Mouse (Mus musculus): ENCODE data around the gene Saysd1. TPM values are rescaled to one million over a fixed set of nuclear protein-coding genes. Genes with fewer than 3 reads are reported as not detected.
A peak's percentile ranks its signal among the peaks of the same experiment; 100 is the strongest.

Gene Saysd1
- polyA plus RNA-seq, 1 experiment from 2014 or later: 11.3 TPM

GRCm38 (mm10) chr14:20127406-20128087, 10.8 kb downstream of the Saysd1 start:
- 83% methylated on average over 15 of the region's 15 CpGs for WGBS
- Histone ChIP-seq H3K4me2 (no peak overlapping the region), H3K27ac (ENCODE audit: low read depth, low read length) (no peak overlapping the region), H3K9ac (ENCODE audit: low read length) (no peak overlapping the region), H3K9me3 (ENCODE audit: control insufficient read depth, low read length) (no peaks in the 10 kb centered on the region), H3K27me3 (ENCODE audit: control insufficient read depth, insufficient read depth, low read length) (no peaks in the 10 kb centered on the region), H3K4me1 (ENCODE audit: control insufficient read depth, insufficient read depth, low read length) (no peaks in the 10 kb centered on the region), H3K36me3 (ENCODE audit: control insufficient read depth, insufficient read depth, low read length) (no peaks in the 10 kb centered on the region), H3K4me3 (ENCODE audit: low read depth, low read length) (no peak overlapping the region)
- ATAC-seq (ENCODE audit: low FRiP score) (no peak), DNase-seq (ENCODE audit: low spot score, missing footprints) (no peak)

GRCm38 (mm10) chr14:20120868-20121267, 17.5 kb downstream of the Saysd1 start:
- no peak for ATAC-seq (ENCODE audit: low FRiP score)
- WGBS: 88% methylated on average over 5 of the region's 5 CpGs
- no peak overlapping the region for H3K4me3 ChIP-seq (ENCODE audit: low read depth, low read length)
- no peak overlapping the region for H3K9ac ChIP-seq (ENCODE audit: low read length)
- no peaks in the 10 kb centered on the region for H3K9me3 ChIP-seq (ENCODE audit: control insufficient read depth, low read length)
- no peaks in the 10 kb centered on the region for H3K4me1 ChIP-seq (ENCODE audit: control insufficient read depth, insufficient read depth, low read length)
- H3K27me3 ChIP-seq (ENCODE audit: control insufficient read depth, insufficient read depth, low read length): no peaks in the 10 kb centered on the region
- no peak overlapping the region for H3K27ac ChIP-seq (ENCODE audit: low read depth, low read length)
- no peak for DNase-seq (ENCODE audit: low spot score, missing footprints)
- no peaks in the 10 kb centered on the region for H3K36me3 ChIP-seq (ENCODE audit: control insufficient read depth, insufficient read depth, low read length)
- H3K4me2 ChIP-seq: no peak overlapping the region

DNA sequence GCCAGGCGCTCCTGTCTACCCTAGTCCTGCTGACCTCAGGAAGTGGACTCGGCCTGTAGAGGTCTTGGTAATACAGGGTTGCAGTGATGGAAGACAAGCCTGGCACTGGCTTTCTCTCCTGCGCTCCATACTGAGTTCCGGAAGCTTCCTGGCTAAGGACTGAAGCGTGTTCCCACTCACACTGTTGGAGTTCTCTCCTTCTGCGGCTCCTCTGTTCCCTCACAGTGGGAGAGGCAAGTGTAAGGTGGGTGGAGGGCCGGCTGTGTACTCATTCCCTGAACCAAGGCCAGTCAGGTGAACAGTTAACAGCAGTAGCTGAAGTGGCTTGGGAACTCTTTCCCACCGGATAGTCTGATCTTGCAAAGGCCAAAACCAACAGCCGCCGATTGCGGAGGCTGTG, 18.3 kb downstream of the Saysd1 start:
- Histone ChIP-seq H3K36me3 (ENCODE audit: control insufficient read depth, insufficient read depth, low read length) (no peaks in the 10 kb centered on the region), H3K27ac (ENCODE audit: low read depth, low read length) (no peak overlapping the region), H3K4me1 (ENCODE audit: control insufficient read depth, insufficient read depth, low read length) (no peaks in the 10 kb centered on the region), H3K27me3 (ENCODE audit: control insufficient read depth, insufficient read depth, low read length) (no peaks in the 10 kb centered on the region), H3K9me3 (ENCODE audit: control insufficient read depth, low read length) (no peaks in the 10 kb centered on the region), H3K4me2 (no peak overlapping the region), H3K4me3 (ENCODE audit: low read depth, low read length) (no peak overlapping the region), H3K9ac (ENCODE audit: low read length) (no peak overlapping the region)
- DNase-seq (ENCODE audit: low spot score, missing footprints) (no peak), ATAC-seq (ENCODE audit: low FRiP score) (no peak)
- 95% methylated on average over 11 of the region's 11 CpGs for WGBS

- ATAC-seq (ENCODE audit: low FRiP score) (no peak), DNase-seq (ENCODE audit: low spot score, missing footprints) (peak; percentile 84)
- H3K9ac ChIP-seq (ENCODE audit: low read length): no peak overlapping the region
- no peaks in the 10 kb centered on the region for H3K27me3 ChIP-seq (ENCODE audit: control insufficient read depth, insufficient read depth, low read length)
- 62% methylated on average over 9 of the region's 9 CpGs for WGBS
- no peak overlapping the region for H3K4me2 ChIP-seq
- no peak overlapping the region for H3K27ac ChIP-seq (ENCODE audit: low read depth, low read length)
- no peaks in the 10 kb centered on the region for H3K4me1 ChIP-seq (ENCODE audit: control insufficient read depth, insufficient read depth, low read length)
- H3K4me3 ChIP-seq (ENCODE audit: low read depth, low read length): no peak overlapping the region
- no peaks in the 10 kb centered on the region for H3K36me3 ChIP-seq (ENCODE audit: control insufficient read depth, insufficient read depth, low read length)
- H3K9me3 ChIP-seq (ENCODE audit: control insufficient read depth, low read length): no peaks in the 10 kb centered on the region
These were observed 22.2 kb downstream of the Saysd1 start for GRCm38 (mm10) chr14:20116149-20116605.

DNA sequence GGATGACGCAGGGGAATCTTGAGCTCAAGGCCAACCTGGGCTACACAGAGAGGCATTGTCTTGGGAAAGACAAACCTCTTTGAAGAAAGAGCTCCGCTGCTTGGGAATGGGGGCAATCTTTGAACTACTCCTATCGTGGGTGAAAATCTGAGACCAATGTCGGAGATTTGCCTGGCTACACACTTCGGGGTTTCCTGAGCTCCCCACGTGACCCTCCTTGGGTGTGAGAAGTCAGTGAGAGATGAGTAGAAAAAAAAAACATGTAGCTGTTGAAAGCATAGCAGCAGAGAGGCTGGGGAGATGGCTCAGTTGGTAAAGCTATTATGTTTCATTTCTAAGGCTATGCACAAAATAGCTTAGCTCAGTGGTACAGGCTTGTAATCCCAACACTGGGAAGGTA, 23.4 kb downstream of the Saysd1 start:
- WGBS: 88% methylated on average over 6 of the region's 6 CpGs
- no peaks in the 10 kb centered on the region for H3K27me3 ChIP-seq (ENCODE audit: control insufficient read depth, insufficient read depth, low read length)
- H3K4me2 ChIP-seq: no peak overlapping the region
- H3K4me1 ChIP-seq (ENCODE audit: control insufficient read depth, insufficient read depth, low read length): no peaks in the 10 kb centered on the region
- H3K4me3 ChIP-seq (ENCODE audit: low read depth, low read length): no peak overlapping the region
- H3K9me3 ChIP-seq (ENCODE audit: control insufficient read depth, low read length): no peaks in the 10 kb centered on the region
- DNase-seq (ENCODE audit: low spot score, missing footprints) (no peak), ATAC-seq (ENCODE audit: low FRiP score) (no peak)
- no peaks in the 10 kb centered on the region for H3K36me3 ChIP-seq (ENCODE audit: control insufficient read depth, insufficient read depth, low read length)
- no peak overlapping the region for H3K9ac ChIP-seq (ENCODE audit: low read length)
- H3K27ac ChIP-seq (ENCODE audit: low read depth, low read length): no peak overlapping the region

DNA sequence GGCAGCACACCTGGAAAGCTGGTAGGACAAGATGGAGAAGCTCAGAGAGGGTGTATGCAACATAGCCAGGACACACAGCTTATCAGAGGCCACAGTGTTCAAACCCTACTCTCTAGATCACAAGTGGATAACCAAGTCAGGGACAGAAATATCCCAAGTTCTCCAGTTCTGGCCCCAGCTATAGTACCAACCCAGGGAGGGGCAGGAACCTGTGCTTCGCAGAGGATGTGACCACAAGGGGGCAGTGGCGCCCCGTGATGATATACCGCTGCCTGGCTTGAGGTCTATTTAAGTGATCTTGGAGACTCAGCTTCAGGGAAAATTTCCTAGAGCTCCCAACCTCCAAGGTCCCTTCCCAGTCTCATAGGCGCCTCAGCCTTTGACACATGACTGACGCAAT, 24.4 kb downstream of the Saysd1 start:
- Histone ChIP-seq H3K27me3 (ENCODE audit: control insufficient read depth, insufficient read depth, low read length) (no peaks in the 10 kb centered on the region), H3K4me1 (ENCODE audit: control insufficient read depth, insufficient read depth, low read length) (no peaks in the 10 kb centered on the region), H3K36me3 (ENCODE audit: control insufficient read depth, insufficient read depth, low read length) (no peaks in the 10 kb centered on the region), H3K4me3 (ENCODE audit: low read depth, low read length) (no peak overlapping the region), H3K4me2 (no peak overlapping the region), H3K27ac (ENCODE audit: low read depth, low read length) (no peak overlapping the region), H3K9ac (ENCODE audit: low read length) (no peak overlapping the region), H3K9me3 (ENCODE audit: control insufficient read depth, low read length) (no peaks in the 10 kb centered on the region)
- ATAC-seq (ENCODE audit: low FRiP score) (peak; percentile 57), DNase-seq (ENCODE audit: low spot score, missing footprints) (peak; percentile 98)
- 7% methylated on average over 6 of the region's 6 CpGs for WGBS

- H3K9ac ChIP-seq (ENCODE audit: low read length): no peak overlapping the region
- no peak for ATAC-seq (ENCODE audit: low FRiP score)
- no peaks in the 10 kb centered on the region for H3K4me1 ChIP-seq (ENCODE audit: control insufficient read depth, insufficient read depth, low read length)
- no peaks in the 10 kb centered on the region for H3K36me3 ChIP-seq (ENCODE audit: control insufficient read depth, insufficient read depth, low read length)
- no peak overlapping the region for H3K4me2 ChIP-seq
- DNase-seq (ENCODE audit: low spot score, missing footprints): no peak
- WGBS: 65% methylated on average over 7 of the region's 7 CpGs
- H3K4me3 ChIP-seq (ENCODE audit: low read depth, low read length): no peak overlapping the region
- no peaks in the 10 kb centered on the region for H3K9me3 ChIP-seq (ENCODE audit: control insufficient read depth, low read length)
- no peaks in the 10 kb centered on the region for H3K27me3 ChIP-seq (ENCODE audit: control insufficient read depth, insufficient read depth, low read length)
- no peak overlapping the region for H3K27ac ChIP-seq (ENCODE audit: low read depth, low read length)
These were observed 25.0 kb downstream of the Saysd1 start for GRCm38 (mm10) chr14:20113189-20113961.

DNA sequence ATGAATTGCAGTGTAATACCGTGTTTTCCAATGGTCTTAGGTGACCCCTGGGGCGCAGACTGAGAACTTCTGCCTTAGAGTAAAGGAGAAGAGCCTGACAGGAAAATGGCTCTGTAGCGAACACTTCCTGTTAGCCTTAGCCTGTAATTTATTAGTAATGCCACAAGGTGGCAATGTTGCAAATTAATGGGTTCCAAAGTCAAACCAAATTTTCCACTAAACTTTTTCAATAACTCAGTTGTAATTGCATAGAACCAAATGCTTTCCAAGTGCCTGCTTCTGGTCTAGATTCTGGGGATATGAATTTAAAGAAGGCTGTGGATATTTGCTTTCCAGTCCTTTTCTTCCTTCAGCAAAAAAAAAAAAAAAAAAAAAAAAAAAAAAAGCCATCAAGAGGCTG, 26.1 kb downstream of the Saysd1 start:
- Histone ChIP-seq H3K4me3 (ENCODE audit: low read depth, low read length) (no peak overlapping the region), H3K27me3 (ENCODE audit: control insufficient read depth, insufficient read depth, low read length) (no peaks in the 10 kb centered on the region), H3K9ac (ENCODE audit: low read length) (no peak overlapping the region), H3K4me2 (no peak overlapping the region), H3K27ac (ENCODE audit: low read depth, low read length) (no peak overlapping the region), H3K9me3 (ENCODE audit: control insufficient read depth, low read length) (no peaks in the 10 kb centered on the region), H3K4me1 (ENCODE audit: control insufficient read depth, insufficient read depth, low read length) (no peaks in the 10 kb centered on the region), H3K36me3 (ENCODE audit: control insufficient read depth, insufficient read depth, low read length) (no peaks in the 10 kb centered on the region)
- 64% methylated on average over 3 of the region's 3 CpGs for WGBS
- DNase-seq (ENCODE audit: low spot score, missing footprints) (no peak), ATAC-seq (ENCODE audit: low FRiP score) (no peak)

GRCm38 (mm10) chr14:20110945-20111344, 27.4 kb downstream of the Saysd1 start:
- no peak overlapping the region for H3K9ac ChIP-seq (ENCODE audit: low read length)
- H3K4me2 ChIP-seq: no peak overlapping the region
- no peaks in the 10 kb centered on the region for H3K4me1 ChIP-seq (ENCODE audit: control insufficient read depth, insufficient read depth, low read length)
- 60% methylated on average over 1 of the region's 1 CpGs for WGBS
- H3K36me3 ChIP-seq (ENCODE audit: control insufficient read depth, insufficient read depth, low read length): no peaks in the 10 kb centered on the region
- no peaks in the 10 kb centered on the region for H3K27me3 ChIP-seq (ENCODE audit: control insufficient read depth, insufficient read depth, low read length)
- H3K27ac ChIP-seq (ENCODE audit: low read depth, low read length): no peak overlapping the region
- no peaks in the 10 kb centered on the region for H3K9me3 ChIP-seq (ENCODE audit: control insufficient read depth, low read length)
- DNase-seq (ENCODE audit: low spot score, missing footprints) (no peak), ATAC-seq (ENCODE audit: low FRiP score) (no peak)
- H3K4me3 ChIP-seq (ENCODE audit: low read depth, low read length): no peak overlapping the region
